Mouse (Mus musculus) myocyte (in vitro differentiated cells): ENCODE results near the gene Cdk17.

Experiments used
- MYOG ChIP-seq, 3 experiments: IDR thresholded peaks; one replicate each; pipeline ENCODE4 v1.6.1; 2011; ENCODE audit warnings: control low read depth in 2 of 3, low read depth in 2 of 3, mild to moderate bottlenecking in 2 of 3; ENCODE audit not compliant: insufficient read length in 2 of 3, control insufficient read depth in 1 of 3, insufficient read depth in 1 of 3
- POLR2A ChIP-seq: IDR thresholded peaks from one replicate; pipeline ENCODE4 v1.6.1; 2011; ENCODE audit warnings: low read depth, mild to moderate bottlenecking, control low read depth, moderate library complexity; ENCODE audit not compliant: insufficient read length
- POLR2AphosphoS2 ChIP-seq: IDR thresholded peaks from one replicate; pipeline ENCODE4 v1.6.1; 2011; ENCODE audit warnings: low read depth, control low read depth; ENCODE audit not compliant: insufficient read length

DNA sequence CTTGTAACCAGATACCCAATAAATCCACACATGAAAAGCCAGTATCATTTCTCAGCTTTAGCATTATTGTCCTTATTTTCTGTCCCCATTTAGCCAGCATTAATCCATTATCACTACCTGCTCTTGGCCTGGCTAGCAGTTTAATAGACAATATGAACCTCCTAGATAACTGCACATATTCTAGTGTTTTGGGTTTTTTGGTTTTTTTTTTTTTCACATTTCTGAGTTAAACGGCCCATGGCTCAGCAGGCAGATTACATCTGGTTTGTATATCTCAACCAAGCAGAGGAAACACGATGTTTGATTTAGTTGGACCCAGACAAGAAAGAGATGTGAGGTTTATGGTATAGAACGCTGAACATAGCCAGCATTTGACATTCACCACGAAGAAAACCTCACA is 109.1 kb downstream of the Cdk17 start:
- TF ChIP-seq POLR2AphosphoS2 (no peak), POLR2A (no peak), MYOG (IDR thresholded peaks at IDR 0.05; ENCODE audit: control insufficient read depth in 1 of 3, insufficient read depth in 1 of 3, insufficient read length in 2 of 3, low read depth in 2 of 3) (no peak)
